Mouse (Mus musculus) lung, embryonic 14.5 days (tissue): ENCODE data around the gene Tmem135. TPM values are rescaled to one million over a fixed set of nuclear protein-coding genes. Genes with fewer than 3 reads are reported as not detected.

Experiments used
- ATAC-seq: fragments of 200-750 bp; cut with Nextera tagmentation; 2 replicates; pipeline ENCODE4 v1.8.0; 2017; ENCODE audit warnings: mild to moderate bottlenecking, moderate TSS enrichment, moderate library complexity; ENCODE audit not compliant: insufficient read depth
- DNase-seq: peaks from one replicate; pipeline ENCODE4 v3.0.0-alpha.2; 2015
- H3K27ac ChIP-seq: fragments of 300-500 bp; sonication (generic); 2 replicates; pipeline ENCODE4 v1.5.1; 2014; ENCODE audit warnings: low read depth, mild to moderate bottlenecking, moderate library complexity
- H3K27me3 ChIP-seq: fragments of 300-500 bp; sonication (generic); 2 replicates; pipeline ENCODE4 v1.6.1; 2014; ENCODE audit warnings: low read length, control low read depth; ENCODE audit not compliant: insufficient read depth
- H3K36me3 ChIP-seq: fragments of 300-500 bp; sonication (generic); 2 replicates; pipeline ENCODE4 v1.6.1; 2014; ENCODE audit warnings: control low read depth; ENCODE audit not compliant: insufficient read depth
- H3K4me1 ChIP-seq: fragments of 300-500 bp; sonication (generic); 2 replicates; pipeline ENCODE4 v1.6.1; 2014; ENCODE audit warnings: antibody characterized with exemption, control low read depth; ENCODE audit not compliant: insufficient read depth
- H3K4me2 ChIP-seq: fragments of 300-500 bp; sonication (generic); 2 replicates; pipeline ENCODE4 v1.6.1; 2014; ENCODE audit warnings: mild to moderate bottlenecking
- H3K4me3 ChIP-seq: fragments of 300-500 bp; sonication (generic); 2 replicates; pipeline ENCODE4 v1.5.1; 2014; ENCODE audit warnings: low read depth, low read length
- H3K9ac ChIP-seq: fragments of 300-500 bp; sonication (generic); 2 replicates; pipeline ENCODE4 v1.6.1; 2014
- H3K9me3 ChIP-seq: fragments of 300-500 bp; sonication (generic); 2 replicates; pipeline ENCODE4 v1.6.1; 2016; ENCODE audit warnings: low read depth, low read length, control low read depth
- CTCF ChIP-seq: IDR thresholded peaks from 2 replicates; pipeline ENCODE4 v1.5.1; 2016; ENCODE audit warnings: antibody characterized with exemption, low read depth
- WGBS: fragments of 180-500 bp; shearing (Covaris S2); extraction: QIAGEN DNeasy Blood & Tissue Kit; methylation state at CpG from one replicate; pipeline ENCODE4 v1.1.7; 2014; 5-methylcytosine and 5-hydroxymethylcytosine counted together
- polyA plus RNA-seq: library from polyadenylated mRNA; unstranded; fragments of >200 nt; fragmentation: Nextera tagmentation; extraction: Ambion mirVana; gene quantifications from 2 replicates; pipeline ENCODE4 v1.2.1, GENCODE M21; 2014

Gene Tmem135
- polyA plus RNA-seq, 1 experiment from 2014 or later = 22.9 TPM

DNA sequence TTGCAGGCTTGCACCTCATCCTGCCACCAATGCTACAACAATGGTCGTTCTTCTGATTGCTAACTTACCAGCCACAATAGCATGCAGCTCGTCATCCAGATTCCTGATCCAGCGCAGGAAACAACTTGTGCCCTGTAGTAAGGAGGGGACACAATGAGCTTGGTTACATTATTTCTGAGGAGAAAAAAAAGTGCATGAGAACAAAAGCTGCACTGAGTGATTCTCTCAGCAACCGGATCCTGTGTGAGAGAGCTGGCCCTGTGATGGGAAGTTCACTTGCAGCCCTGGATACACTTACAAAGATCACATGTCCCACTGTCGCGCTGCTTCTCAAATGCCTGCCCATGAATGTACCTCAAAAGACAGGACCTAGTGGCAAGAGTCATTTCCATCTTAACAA, 252.7 kb downstream of the Tmem135 start:
- H3K4me3 ChIP-seq = no peak overlapping the region
- no peak overlapping the region for H3K4me2 ChIP-seq
- peaks cover 9% of the 10 kb centered on the region; the same call in 1 of the 2 replicates for H3K36me3 ChIP-seq
- H3K27me3 ChIP-seq = no peaks in the 10 kb centered on the region
- no peaks in the 10 kb centered on the region for H3K9me3 ChIP-seq
- no peak for TF ChIP-seq CTCF
- no peak overlapping the region for H3K9ac ChIP-seq
- peak; percentile 24 for DNase-seq
- H3K4me1 ChIP-seq = no peaks in the 10 kb centered on the region
- no peak for ATAC-seq
- no peak overlapping the region for H3K27ac ChIP-seq
- WGBS = 79% methylated on average over 6 of the region's 6 CpGs

DNA sequence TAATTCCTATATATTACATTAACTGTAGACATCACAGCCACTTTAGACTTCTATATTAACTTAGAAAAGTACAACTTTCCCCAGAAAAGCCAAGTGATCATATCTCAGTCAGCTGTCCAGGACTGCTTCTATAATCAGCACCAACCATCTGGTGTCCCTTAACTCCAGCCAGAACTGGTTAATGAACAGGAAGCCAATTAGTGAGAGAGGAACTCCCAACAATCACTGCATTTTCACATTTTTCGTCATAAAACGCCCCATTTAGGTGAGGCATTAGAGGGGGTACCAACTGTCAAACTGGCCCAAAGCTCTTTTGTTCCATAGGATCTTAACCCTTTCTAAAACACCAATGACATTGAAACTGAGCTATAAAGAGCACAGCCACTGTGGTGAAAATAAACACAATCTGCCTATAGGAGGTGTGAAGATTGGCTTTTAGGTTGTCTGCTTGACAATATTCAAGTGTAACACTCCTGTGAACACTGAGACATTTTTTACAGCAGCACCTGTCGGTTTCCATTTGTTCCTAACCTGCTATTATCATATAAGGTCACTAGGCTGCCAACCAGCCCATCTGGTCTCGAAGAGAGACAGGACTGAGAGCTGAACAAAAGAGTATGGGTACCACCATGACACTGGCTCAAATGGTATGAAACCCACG, 263.3 kb downstream of the Tmem135 start:
- no peak for TF ChIP-seq CTCF
- Histone ChIP-seq H3K27ac (no peak overlapping the region), H3K4me1 (no peaks in the 10 kb centered on the region), H3K4me3 (no peak overlapping the region), H3K36me3 (peaks cover 19% of the 10 kb centered on the region; the same call in 1 of the 2 replicates), H3K9ac (no peak overlapping the region), H3K9me3 (no peaks in the 10 kb centered on the region), H3K27me3 (no peaks in the 10 kb centered on the region), H3K4me2 (no peak overlapping the region)
- 82% methylated on average over 5 of the region's 5 CpGs for WGBS
- DNase-seq (no peak), ATAC-seq (no peak)

DNA sequence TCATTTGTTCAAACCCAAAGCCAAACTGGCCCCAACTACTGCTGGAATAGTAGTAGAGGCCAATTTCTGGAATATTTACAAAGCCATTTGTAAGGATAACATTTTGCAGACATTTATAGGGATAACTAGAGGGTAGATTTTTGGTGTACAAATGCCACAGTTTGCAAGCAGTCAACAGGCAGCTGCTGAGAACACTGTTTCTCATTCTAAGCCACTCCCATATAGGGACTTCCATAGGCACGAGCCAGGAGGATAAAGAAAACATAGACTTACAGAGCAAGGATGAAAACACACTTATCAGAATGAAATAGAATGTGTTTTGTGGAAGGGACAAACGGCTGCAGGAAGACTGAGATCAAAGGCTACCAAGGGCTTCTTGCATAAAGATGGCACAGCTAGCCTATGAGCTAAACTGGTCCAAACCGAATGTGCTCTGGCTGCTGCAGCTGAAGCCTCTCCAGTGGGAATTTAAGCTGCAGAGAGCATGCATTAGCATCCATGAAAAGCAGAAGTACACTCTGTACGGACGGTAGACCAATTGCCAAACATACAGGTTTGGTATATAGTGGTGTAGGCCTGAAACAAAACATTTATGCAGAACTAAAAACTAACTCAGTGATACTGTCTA, 269.0 kb downstream of the Tmem135 start:
- no peak overlapping the region for H3K27ac ChIP-seq
- DNase-seq (peak; percentile 72), ATAC-seq (peak; percentile 92)
- 59% methylated on average over 5 of the region's 5 CpGs for WGBS
- H3K4me2 ChIP-seq = no peak overlapping the region
- no peak overlapping the region for H3K4me3 ChIP-seq
- H3K9me3 ChIP-seq = no peaks in the 10 kb centered on the region
- no peaks in the 10 kb centered on the region for H3K27me3 ChIP-seq
- no peak for TF ChIP-seq CTCF
- H3K4me1 ChIP-seq = no peaks in the 10 kb centered on the region
- H3K36me3 ChIP-seq = 0 out of 2 replicates have a peak, but pooled peaks cover 8% of the 10 kb centered on the region
- no peak overlapping the region for H3K9ac ChIP-seq

DNA sequence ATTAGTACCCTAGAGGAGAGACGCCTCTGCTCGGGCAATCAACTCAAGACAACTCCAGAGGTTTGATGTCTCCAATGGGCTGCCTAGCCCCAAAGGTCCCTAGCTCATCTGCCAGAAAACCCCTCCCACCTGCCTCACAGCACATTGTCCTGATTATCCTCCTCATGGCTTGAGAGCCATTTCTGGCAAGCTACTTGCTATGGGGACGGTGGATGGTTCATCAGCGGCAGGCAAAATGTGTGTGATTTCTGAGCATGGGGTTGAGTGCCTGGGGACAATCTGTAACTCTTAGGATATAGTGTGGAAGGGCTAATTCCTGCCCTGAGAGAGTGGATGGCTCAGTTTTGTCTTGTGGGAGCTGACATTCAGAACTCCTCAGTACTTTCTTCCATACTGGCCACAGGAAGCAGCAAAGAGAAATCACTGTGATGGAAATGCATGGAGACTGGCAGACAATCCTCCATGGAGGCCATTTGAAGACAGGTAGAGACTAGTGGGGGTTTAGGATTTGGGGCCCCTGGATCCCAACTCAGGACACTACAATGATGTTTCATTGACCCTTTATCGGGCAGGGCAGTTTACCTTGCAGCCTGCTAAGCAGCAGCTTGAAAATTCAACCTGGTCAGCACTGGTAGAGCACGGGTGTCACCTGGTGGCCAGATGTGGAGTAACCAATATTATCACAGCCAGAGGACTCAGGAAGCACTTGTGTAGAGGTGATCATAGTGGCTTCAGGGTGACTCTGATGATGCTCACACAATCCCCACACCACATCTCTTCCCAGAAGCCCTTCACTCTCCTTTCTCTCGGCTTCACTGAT, 277.7 kb downstream of the Tmem135 start:
- TF ChIP-seq CTCF = peak; percentile 95
- peak; percentile 80 for DNase-seq
- no peaks in the 10 kb centered on the region for H3K36me3 ChIP-seq
- WGBS = 55% methylated on average over 7 of the region's 7 CpGs
- ATAC-seq = peak; percentile 71; the same call in 1 of the 2 replicates
- no peaks in the 10 kb centered on the region for H3K27me3 ChIP-seq
- no peak overlapping the region for H3K4me3 ChIP-seq
- H3K27ac ChIP-seq = no peak overlapping the region
- H3K9ac ChIP-seq = no peak overlapping the region
- H3K4me1 ChIP-seq = no peaks in the 10 kb centered on the region
- H3K4me2 ChIP-seq = no peak overlapping the region
- no peaks in the 10 kb centered on the region for H3K9me3 ChIP-seq

DNA sequence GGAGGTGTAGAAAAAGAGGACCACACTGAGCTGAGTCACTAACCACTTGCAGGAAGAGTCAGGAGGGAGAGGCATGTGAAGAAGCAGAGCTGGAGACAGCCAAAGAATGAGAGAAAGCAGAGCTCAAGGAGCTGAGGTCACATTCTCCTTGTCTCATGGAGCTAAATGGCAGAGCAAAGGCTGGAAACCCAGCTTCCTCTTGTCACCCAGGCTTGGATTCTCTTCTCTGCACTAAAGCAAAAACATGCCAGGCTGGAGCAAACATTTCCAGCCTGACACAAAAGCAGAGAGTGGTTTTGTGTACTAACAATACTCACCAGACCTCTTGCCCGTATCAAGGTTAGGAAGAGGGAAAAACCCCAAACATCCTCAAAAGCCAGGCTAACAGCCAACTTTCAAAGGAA, 287.8 kb downstream of the Tmem135 start:
- no peak overlapping the region for H3K9ac ChIP-seq
- no peak for TF ChIP-seq CTCF
- no peaks in the 10 kb centered on the region for H3K27me3 ChIP-seq
- 32% methylated on average over 1 of the region's 1 CpGs for WGBS
- no peaks in the 10 kb centered on the region for H3K4me1 ChIP-seq
- peak overlapping the region; percentile 54 for H3K27ac ChIP-seq
- peak; percentile 56 for DNase-seq
- peak; percentile 28; the same call in 1 of the 2 replicates for ATAC-seq
- H3K4me2 ChIP-seq = no peak overlapping the region
- H3K9me3 ChIP-seq = no peaks in the 10 kb centered on the region
- no peak overlapping the region for H3K4me3 ChIP-seq
- no peaks in the 10 kb centered on the region for H3K36me3 ChIP-seq

DNA sequence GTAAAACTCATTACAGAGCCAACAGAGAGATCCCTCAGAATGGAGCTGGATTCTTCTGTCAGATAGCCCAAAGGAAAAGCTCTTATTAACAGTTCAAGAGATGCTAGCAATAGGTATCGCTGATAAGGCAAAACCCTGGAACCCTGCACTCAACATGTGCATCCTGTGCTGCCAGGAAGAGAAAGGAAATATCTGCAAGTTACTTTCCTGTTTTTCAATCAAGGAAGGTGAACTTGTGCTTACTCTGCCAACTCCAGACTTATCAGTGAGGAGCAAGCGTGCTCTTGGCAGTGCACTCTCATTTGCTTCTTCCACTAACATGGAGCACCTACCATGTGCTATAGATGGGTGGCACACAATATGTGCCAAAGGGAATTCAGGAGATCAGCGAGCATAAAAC, 288.4 kb downstream of the Tmem135 start:
- DNase-seq (peak; percentile 46), ATAC-seq (peak; percentile 66)
- Histone ChIP-seq H3K9ac (no peak overlapping the region), H3K27me3 (no peaks in the 10 kb centered on the region), H3K4me1 (no peaks in the 10 kb centered on the region), H3K36me3 (no peaks in the 10 kb centered on the region), H3K9me3 (no peaks in the 10 kb centered on the region), H3K4me3 (no peak overlapping the region), H3K4me2 (no peak overlapping the region), H3K27ac (peak overlapping the region; percentile 61; the same call in 1 of the 2 replicates)
- 70% methylated on average over 3 of the region's 3 CpGs for WGBS
- TF ChIP-seq CTCF = no peak

DNA sequence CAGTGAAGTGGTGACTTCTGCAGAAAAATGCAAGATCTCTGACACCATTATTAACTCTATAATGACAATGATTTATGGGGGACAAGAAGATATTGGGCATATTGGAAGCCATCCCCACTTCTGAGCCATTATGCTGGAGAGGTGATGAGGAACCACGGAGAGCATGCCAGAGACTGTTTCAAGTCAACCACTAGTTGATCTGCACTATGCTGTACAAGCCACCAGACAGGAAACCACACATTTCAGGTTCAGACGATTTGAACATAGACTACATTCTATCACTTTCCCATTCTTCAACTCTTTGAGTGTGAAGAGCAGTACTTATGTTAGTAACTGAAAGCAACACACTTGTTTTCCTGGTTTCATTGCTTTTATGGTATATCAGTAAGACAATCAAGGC, 297.6 kb downstream of the Tmem135 start:
- Histone ChIP-seq H3K27ac (no peak overlapping the region), H3K36me3 (no peaks in the 10 kb centered on the region), H3K9me3 (no peaks in the 10 kb centered on the region), H3K27me3 (no peaks in the 10 kb centered on the region), H3K4me1 (no peaks in the 10 kb centered on the region), H3K4me2 (no peak overlapping the region), H3K4me3 (no peak overlapping the region), H3K9ac (no peak overlapping the region)
- no peak for TF ChIP-seq CTCF
- 71% methylated on average over 2 of the region's 2 CpGs for WGBS
- ATAC-seq = no peak
- DNase-seq = no peak
